Mouse (Mus musculus): ENCODE data around the gene Txk.

GRCm38 (mm10) chr5:72776595-72776994 is 24.0 kb upstream of the Txk start:
- TF ChIP-seq POLR2A (IDR thresholded peaks at IDR 0.05; ENCODE audit: borderline replicate concordance, extremely low read depth, insufficient read depth, insufficient read length, poor library complexity, severe bottlenecking): no peak
- TF ChIP-seq CTCF (IDR thresholded peaks at IDR 0.05; ENCODE audit: borderline replicate concordance, extremely low read depth, insufficient read depth, insufficient read length): no peak
